Mouse (Mus musculus): ENCODE data around the gene Cxcr2. TPM values are rescaled to one million over a fixed set of nuclear protein-coding genes. Genes with fewer than 3 reads are reported as not detected.

The Cxcr2 gene
- polyA plus RNA-seq, 1 experiment, result not detected

DNA sequence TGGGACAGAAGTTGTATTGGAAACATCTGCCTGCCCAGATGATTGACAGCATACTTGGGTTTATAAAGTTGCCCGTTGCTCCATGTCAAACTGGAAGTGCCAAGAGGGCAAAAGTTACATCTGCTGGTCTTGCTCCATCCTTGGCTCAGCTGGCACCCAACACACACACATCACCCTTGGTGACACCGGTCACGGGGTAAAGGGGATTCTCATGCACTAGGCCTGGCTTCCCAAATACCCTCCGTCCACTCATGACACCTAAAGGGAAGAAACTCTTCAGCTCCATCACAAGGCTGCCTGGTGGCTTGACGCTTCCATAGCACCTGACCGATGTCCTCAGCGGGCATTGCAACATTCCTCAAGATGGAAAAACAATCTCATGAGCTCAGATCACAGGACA, 36.7 kb downstream of the Cxcr2 start:
- H3K27ac ChIP-seq (ENCODE audit: insufficient read depth, low read depth, low read length), result no peak overlapping the region
- no peak for TF ChIP-seq POLR2A (IDR thresholded peaks at IDR 0.05; ENCODE audit: insufficient read depth, low read depth, low read length)
- H3K4me3 ChIP-seq (ENCODE audit: insufficient read depth, low read depth, low read length), result no peak overlapping the region
- 93% methylated on average over 7 of the region's 7 CpGs for WGBS
- H3K4me1 ChIP-seq (ENCODE audit: control insufficient read depth, insufficient read depth, low read length), result no peaks in the 10 kb centered on the region

DNA sequence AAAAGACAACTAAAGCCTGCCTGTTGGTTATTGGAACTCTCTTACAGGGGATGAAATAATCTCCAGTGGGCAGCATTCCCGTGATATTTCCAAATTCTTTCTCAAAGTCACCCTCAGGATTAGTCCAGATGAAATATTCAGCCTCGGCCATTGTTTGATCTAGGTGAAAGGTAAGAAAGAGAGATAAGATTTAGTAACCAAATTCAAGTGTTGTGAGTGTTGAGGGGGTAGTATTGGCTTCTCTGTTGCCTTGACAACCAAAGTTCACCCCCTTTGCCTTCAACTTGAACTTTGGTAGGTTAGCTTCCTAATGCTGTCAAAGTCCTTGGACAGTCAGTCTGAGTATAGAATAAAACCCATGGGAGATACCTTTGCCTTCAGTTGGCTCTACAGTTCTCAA, 38.9 kb downstream of the Cxcr2 start:
- no peak overlapping the region for H3K4me3 ChIP-seq (ENCODE audit: insufficient read depth, low read depth, low read length)
- WGBS, result 81% methylated on average over 2 of the region's 2 CpGs
- no peak overlapping the region for H3K27ac ChIP-seq (ENCODE audit: insufficient read depth, low read depth, low read length)
- no peaks in the 10 kb centered on the region for H3K4me1 ChIP-seq (ENCODE audit: control insufficient read depth, insufficient read depth, low read length)
- TF ChIP-seq CTCF (IDR thresholded peaks at IDR 0.05; ENCODE audit: insufficient read depth, low read depth, low read length) (no peak), POLR2A (IDR thresholded peaks at IDR 0.05; ENCODE audit: insufficient read depth, low read depth, low read length) (no peak)

DNA sequence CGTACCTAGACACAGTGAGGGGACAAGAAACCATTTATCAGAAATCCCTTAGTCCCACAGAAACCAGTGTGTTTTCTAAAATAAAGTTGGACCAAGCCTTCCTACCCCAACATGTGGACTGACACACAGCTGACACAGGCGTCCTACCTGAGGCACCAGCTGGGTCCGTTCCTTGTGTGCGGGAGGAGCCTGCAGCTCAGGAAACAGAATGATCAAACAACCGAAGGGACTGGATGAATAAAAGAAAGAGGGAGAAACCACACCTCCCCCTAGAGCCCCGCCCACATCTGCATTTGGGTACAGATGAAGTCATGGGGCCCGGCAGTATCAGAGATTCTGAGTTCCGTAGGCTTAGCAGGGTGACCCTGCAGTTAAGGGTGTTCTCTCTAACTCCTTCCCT, 40.7 kb downstream of the Cxcr2 start, which contains the start of gene Cxcr1:
Gene Cxcr1, minus strand, starts transcription at position 187 of the 400 bp plus-strand sequence.
- no peak within 1 kb of the TSS for H3K4me3 ChIP-seq (ENCODE audit: insufficient read depth, low read depth, low read length)
- no peak for TF ChIP-seq CTCF (IDR thresholded peaks at IDR 0.05; ENCODE audit: insufficient read depth, low read depth, low read length)
- no peaks in the 10 kb centered on the region for H3K4me1 ChIP-seq (ENCODE audit: control insufficient read depth, insufficient read depth, low read length)
- 79% methylated on average over 8 of the region's 8 CpGs for WGBS
- no peak within 1 kb of the TSS for H3K27ac ChIP-seq (ENCODE audit: insufficient read depth, low read depth, low read length)

DNA sequence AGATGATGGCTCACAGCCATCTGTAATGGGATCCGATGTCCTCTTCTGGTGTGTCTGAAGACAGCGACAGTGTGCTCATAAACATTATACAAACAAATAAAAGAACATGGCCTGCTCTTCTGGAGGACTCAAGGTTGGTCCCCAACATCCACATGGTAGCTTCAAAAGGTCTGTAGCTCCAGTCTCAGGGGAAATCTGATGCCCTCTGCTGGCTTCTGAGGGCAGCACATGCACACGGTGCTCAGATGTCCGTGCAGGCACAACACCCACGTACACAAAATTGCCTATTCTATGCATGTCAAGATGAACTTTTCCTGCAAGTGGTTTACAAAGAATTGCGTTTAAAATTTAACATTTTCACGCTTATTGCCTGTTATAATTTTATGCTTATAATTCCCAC, 42.2 kb downstream of the Cxcr2 start:
- Histone ChIP-seq H3K4me1 (ENCODE audit: control insufficient read depth, insufficient read depth, low read length) (no peaks in the 10 kb centered on the region), H3K27ac (ENCODE audit: insufficient read depth, low read depth, low read length) (no peak overlapping the region), H3K4me3 (ENCODE audit: insufficient read depth, low read depth, low read length) (no peak overlapping the region)
- TF ChIP-seq CTCF (IDR thresholded peaks at IDR 0.05; ENCODE audit: insufficient read depth, low read depth, low read length), result peak; percentile 18; the same call in 1 of the 2 replicates
- TF ChIP-seq POLR2A (IDR thresholded peaks at IDR 0.05; ENCODE audit: insufficient read depth, low read depth, low read length), result no peak
- WGBS, result 45% methylated on average over 7 of the region's 7 CpGs

DNA sequence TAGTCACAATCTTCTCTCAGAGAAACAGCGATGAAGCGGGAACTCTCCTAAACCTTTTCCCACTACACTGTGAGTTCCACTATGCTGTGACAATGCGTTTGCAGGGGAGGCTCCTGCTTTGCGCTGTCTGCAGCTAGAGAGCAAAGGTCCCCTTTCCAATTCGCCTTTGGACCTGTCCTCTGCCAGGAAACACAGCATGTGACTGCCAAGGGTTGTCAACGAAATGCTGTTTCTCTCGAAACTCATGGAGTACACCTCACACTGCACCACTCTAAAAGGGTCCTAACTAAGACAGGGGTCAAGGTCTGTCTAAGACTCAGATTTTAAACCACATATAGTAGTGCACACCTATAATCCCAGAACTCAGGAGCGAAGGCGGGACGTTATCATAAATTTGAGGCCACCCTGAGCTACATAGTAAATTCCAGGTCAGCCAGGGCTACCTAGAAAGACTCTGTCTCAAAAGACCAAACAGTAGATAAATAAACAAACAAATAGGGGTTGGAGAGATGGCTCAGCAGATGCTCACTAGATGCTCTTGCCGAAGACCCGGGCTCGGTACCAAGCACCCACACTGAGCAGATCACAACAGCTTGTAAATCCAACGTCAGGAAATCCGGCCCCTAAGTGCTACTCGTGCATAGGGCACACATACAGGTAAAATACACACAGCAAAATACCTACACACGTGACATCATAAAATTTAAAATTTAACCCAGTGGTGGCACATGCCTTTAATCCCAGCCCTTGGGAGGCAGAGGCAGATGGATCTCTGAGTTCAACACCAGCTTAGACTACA, 43.0 kb downstream of the Cxcr2 start:
- 85% methylated on average over 17 of the region's 17 CpGs for WGBS

DNA sequence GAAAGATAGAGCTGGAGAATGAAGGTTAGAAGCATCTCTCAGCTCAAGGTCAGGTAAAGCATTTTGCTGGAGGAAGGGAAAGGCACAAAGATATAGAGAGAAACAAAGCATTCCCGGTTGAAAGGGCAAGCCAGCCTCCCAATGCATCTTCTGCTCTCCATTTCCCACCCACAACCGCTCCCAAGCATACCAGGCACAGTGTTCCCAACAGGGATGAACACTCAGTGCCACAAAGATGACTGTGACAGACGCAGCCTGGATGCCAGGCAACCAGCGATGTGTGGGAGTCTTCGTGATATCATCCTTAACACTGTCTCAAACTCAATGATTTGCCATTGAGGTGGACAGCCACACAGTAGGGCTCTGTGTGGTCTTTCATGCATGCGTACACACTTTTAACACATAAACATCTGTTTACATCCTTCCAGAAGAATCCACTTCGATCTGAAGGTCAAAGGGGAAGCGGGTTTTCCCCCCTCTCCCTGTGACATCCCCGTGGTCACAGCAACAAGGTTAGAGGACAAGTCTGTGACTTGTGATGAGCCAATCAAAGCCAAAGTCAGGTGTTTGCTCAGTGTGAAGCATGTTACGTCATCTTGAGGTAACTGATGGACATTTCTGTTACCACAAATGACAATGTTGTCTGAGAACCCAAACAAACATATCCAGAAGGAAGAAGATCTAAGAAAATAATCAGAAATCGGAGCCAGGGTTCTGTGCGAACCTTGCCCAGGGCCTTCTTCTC, 44.1 kb downstream of the Cxcr2 start:
- Histone ChIP-seq H3K4me1 (ENCODE audit: control insufficient read depth, insufficient read depth, low read length) (no peaks in the 10 kb centered on the region), H3K4me3 (ENCODE audit: insufficient read depth, low read depth, low read length) (no peak overlapping the region), H3K27ac (ENCODE audit: insufficient read depth, low read depth, low read length) (no peak overlapping the region)
- WGBS, result 86% methylated on average over 12 of the region's 12 CpGs
- TF ChIP-seq POLR2A (IDR thresholded peaks at IDR 0.05; ENCODE audit: insufficient read depth, low read depth, low read length) (no peak), CTCF (IDR thresholded peaks at IDR 0.05; ENCODE audit: insufficient read depth, low read depth, low read length) (no peak)

More for the DNA sequence above, 43.0 kb downstream of the Cxcr2 start:
- no peak overlapping the region for H3K4me3 ChIP-seq (ENCODE audit: insufficient read depth, low read depth, low read length)
- H3K4me1 ChIP-seq (ENCODE audit: control insufficient read depth, insufficient read depth, low read length), result no peaks in the 10 kb centered on the region
- no peak overlapping the region for H3K27ac ChIP-seq (ENCODE audit: insufficient read depth, low read depth, low read length)
- TF ChIP-seq POLR2A (IDR thresholded peaks at IDR 0.05; ENCODE audit: insufficient read depth, low read depth, low read length) (no peak), CTCF (IDR thresholded peaks at IDR 0.05; ENCODE audit: insufficient read depth, low read depth, low read length) (no peak)

DNA sequence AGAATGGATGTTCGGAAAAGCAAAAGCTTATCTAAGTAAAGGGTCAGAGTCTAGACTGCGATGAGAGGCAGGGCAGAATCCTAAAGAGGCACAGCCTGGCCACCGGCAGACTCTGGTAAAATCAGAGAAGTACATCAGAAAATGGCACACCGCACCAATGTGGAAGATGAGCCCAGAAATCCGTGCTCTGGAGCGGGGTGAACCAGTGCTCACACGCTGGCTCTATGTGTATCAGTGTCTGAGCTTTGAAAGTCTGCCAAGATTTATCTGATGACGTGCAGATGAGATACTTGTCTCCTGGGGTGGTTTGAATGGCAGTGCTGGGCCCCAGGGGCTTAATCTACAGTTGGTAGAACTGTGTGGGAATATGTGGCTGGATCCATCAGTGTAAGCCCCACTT, 45.3 kb downstream of the Cxcr2 start:
- TF ChIP-seq POLR2A (IDR thresholded peaks at IDR 0.05; ENCODE audit: insufficient read depth, low read depth, low read length) (no peak), CTCF (IDR thresholded peaks at IDR 0.05; ENCODE audit: insufficient read depth, low read depth, low read length) (no peak)
- Histone ChIP-seq H3K27ac (ENCODE audit: insufficient read depth, low read depth, low read length) (no peak overlapping the region), H3K4me1 (ENCODE audit: control insufficient read depth, insufficient read depth, low read length) (no peaks in the 10 kb centered on the region), H3K4me3 (ENCODE audit: insufficient read depth, low read depth, low read length) (no peak overlapping the region)
- 69% methylated on average over 8 of the region's 8 CpGs for WGBS

DNA sequence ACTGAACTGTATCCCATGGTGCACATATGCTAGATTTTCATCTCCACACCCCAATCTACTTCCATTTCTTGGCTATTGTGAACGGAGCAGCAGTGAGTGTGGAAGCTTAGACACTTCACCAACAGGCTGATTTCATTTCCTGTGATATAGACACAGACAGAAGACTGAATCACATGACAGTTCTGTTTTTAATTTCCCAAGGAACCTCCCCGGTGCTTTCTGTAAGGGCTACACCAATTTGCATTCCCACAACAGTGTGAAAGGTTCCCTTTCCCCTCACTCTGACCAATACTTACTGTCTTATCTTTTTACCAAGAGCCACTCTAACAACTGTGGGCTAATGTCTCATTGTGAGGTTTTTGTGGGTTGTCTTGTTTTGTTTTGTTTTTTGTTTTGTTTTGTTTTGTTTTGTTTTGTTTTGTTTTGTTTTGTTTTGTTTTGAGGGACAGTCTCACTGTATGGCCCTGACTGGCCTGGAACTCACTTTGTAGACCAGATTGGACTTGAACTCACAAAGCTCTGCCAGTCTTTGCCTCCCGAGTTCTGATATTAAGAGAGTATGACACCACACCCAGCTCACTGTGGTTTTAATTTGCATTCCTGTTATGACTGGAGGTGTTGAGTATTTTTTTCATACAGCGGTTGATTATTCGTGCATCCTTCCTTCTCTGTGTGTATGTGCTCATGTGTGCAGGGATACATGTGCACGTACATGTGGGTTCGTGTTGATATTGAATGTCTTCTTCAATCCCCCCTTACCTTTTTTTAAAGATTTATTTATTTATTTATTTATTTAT, 47.5 kb downstream of the Cxcr2 start:
- WGBS, result 81% methylated on average over 7 of the region's 7 CpGs
- no peak overlapping the region for H3K27ac ChIP-seq (ENCODE audit: insufficient read depth, low read depth, low read length)
- no peaks in the 10 kb centered on the region for H3K4me1 ChIP-seq (ENCODE audit: control insufficient read depth, insufficient read depth, low read length)
- TF ChIP-seq CTCF (IDR thresholded peaks at IDR 0.05; ENCODE audit: insufficient read depth, low read depth, low read length) (no peak), POLR2A (IDR thresholded peaks at IDR 0.05; ENCODE audit: insufficient read depth, low read depth, low read length) (no peak)
- H3K4me3 ChIP-seq (ENCODE audit: insufficient read depth, low read depth, low read length), result no peak overlapping the region

DNA sequence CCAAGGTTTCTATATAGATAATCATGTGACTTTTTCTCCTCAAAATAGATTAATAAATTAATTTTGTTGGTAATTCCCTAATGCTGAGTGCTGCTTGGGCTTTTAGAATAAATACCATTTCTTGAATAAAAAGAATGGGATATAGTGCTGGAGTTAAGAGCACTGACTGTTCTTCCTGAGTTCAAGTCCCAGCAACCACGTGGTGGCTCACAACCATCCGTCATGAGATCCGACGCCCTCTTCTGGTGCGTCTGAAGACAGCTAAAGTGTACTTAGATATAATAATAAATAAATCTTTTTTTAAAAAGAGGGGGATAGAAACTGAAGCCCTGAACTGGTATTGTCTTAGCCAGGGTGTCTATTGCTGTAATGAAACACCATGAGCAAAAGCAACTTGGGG, 49.7 kb downstream of the Cxcr2 start:
- Histone ChIP-seq H3K4me3 (ENCODE audit: insufficient read depth, low read depth, low read length) (no peak overlapping the region), H3K27ac (ENCODE audit: insufficient read depth, low read depth, low read length) (no peak overlapping the region), H3K4me1 (ENCODE audit: control insufficient read depth, insufficient read depth, low read length) (no peaks in the 10 kb centered on the region; the same call in 1 of the 2 replicates)
- 70% methylated on average over 5 of the region's 5 CpGs for WGBS
- TF ChIP-seq CTCF (IDR thresholded peaks at IDR 0.05; ENCODE audit: insufficient read depth, low read depth, low read length) (no peak), POLR2A (IDR thresholded peaks at IDR 0.05; ENCODE audit: insufficient read depth, low read depth, low read length) (no peak)
